Mouse (Mus musculus) neural tube, embryonic 10.5 days (tissue): ENCODE data around the gene Riox2.
"Not testable (repeated sequence)": the region's sequence is repeated elsewhere in the genome, so short reads cannot be mapped to it uniquely, and the experiment has no call there.

Source experiments
- DNase-seq: peaks from one replicate; pipeline ENCODE4 v3.0.0-alpha.2; 2017; ENCODE audit warnings: low spot score; ENCODE audit errors: extremely low spot score

Gene Riox2

GRCm38 (mm10) chr16:59471637-59472278, at the start of gene Riox2:
TSS of gene Riox2 (plus strand) at chr16:59471775.
- peak; percentile 88 for DNase-seq

GRCm38 (mm10) chr16:59427960-59428359, 43.6 kb upstream of the Riox2 start:
- no peak for DNase-seq

GRCm38 (mm10) chr16:59433181-59433580, 38.4 kb upstream of the Riox2 start:
- no peak for DNase-seq

GRCm38 (mm10) chr16:59444880-59445559, 26.6 kb upstream of the Riox2 start:
- DNase-seq, result no peak

- DNase-seq, result no peak
Observed at GRCm38 (mm10) chr16:59448181-59448580, 23.4 kb upstream of the Riox2 start.

- no peak for DNase-seq
Observed at GRCm38 (mm10) chr16:59449092-59449491, 22.5 kb upstream of the Riox2 start.

- DNase-seq, result no peak
Observed at GRCm38 (mm10) chr16:59451813-59452212, 19.8 kb upstream of the Riox2 start.

- not testable (repeated sequence) for DNase-seq
Observed at GRCm38 (mm10) chr16:59459259-59459861, 12.2 kb upstream of the Riox2 start.

GRCm38 (mm10) chr16:59463567-59463966, 8.0 kb upstream of the Riox2 start:
- DNase-seq, result no peak

- DNase-seq, result no peak
Observed at GRCm38 (mm10) chr16:59463973-59464372, 7.6 kb upstream of the Riox2 start.

- no peak for DNase-seq
Observed at GRCm38 (mm10) chr16:59469846-59470245, 1.7 kb upstream of the Riox2 start.

GRCm38 (mm10) chr16:59472546-59472945, 971 bp downstream of the Riox2 start:
- DNase-seq, result no peak

- DNase-seq, result peak; percentile 53
Observed at GRCm38 (mm10) chr16:59474788-59475187, 3.2 kb downstream of the Riox2 start.

GRCm38 (mm10) chr16:59477955-59478354, 6.4 kb downstream of the Riox2 start:
- DNase-seq, result no peak

GRCm38 (mm10) chr16:59487239-59487638, 15.7 kb downstream of the Riox2 start:
- DNase-seq, result no peak

- no peak for DNase-seq
Observed at GRCm38 (mm10) chr16:59487975-59488548, 16.5 kb downstream of the Riox2 start.

GRCm38 (mm10) chr16:59493199-59493598, 21.6 kb downstream of the Riox2 start:
- DNase-seq, result no peak

GRCm38 (mm10) chr16:59497947-59498346, 26.4 kb downstream of the Riox2 start:
- no peak for DNase-seq

GRCm38 (mm10) chr16:59499180-59499579, 27.6 kb downstream of the Riox2 start:
- no peak for DNase-seq

- DNase-seq, result no peak
Observed at GRCm38 (mm10) chr16:59509830-59510229, 38.3 kb downstream of the Riox2 start.

GRCm38 (mm10) chr16:59515169-59515568, 43.6 kb downstream of the Riox2 start:
- DNase-seq, result no peak

- DNase-seq, result no peak
Observed at GRCm38 (mm10) chr16:59516965-59517364, 45.4 kb downstream of the Riox2 start.
